Mouse (Mus musculus) forelimb bud, embryonic 11.5 days (tissue): ENCODE results near the gene Rlf.
A peak's percentile ranks its signal among the peaks of the same experiment; 100 is the strongest.

Experiments
- DNase-seq: peaks from one replicate; pipeline ENCODE4 v3.0.0-alpha.2; 2012; ENCODE audit warnings: low read depth, low spot score

Rlf gene

GRCm38 (mm10) chr4:121214793-121215304 is at the start of gene Rlf:
Rlf (minus strand) TSS chr4:121215084.
- peak; percentile 97 for DNase-seq

DNA sequence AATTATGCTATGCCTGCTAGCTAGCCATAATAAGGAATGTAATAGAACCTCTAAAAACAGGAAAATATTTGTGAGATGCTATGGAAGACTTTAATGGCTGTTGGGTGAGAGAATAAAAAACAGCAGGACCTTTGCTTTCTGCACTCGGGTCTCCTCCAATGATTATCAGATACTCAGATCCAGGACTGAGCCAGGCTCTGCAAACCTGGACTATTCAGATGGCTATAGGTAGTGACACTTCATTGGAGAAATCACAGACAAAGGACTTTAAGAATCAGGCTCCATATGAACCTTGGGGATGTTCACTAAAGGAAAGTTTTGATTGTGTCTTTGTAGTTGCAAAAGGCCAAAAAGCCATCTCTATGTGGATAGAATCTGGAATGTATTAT is 26.7 kb upstream of the Rlf start:
- no peak for DNase-seq

DNA sequence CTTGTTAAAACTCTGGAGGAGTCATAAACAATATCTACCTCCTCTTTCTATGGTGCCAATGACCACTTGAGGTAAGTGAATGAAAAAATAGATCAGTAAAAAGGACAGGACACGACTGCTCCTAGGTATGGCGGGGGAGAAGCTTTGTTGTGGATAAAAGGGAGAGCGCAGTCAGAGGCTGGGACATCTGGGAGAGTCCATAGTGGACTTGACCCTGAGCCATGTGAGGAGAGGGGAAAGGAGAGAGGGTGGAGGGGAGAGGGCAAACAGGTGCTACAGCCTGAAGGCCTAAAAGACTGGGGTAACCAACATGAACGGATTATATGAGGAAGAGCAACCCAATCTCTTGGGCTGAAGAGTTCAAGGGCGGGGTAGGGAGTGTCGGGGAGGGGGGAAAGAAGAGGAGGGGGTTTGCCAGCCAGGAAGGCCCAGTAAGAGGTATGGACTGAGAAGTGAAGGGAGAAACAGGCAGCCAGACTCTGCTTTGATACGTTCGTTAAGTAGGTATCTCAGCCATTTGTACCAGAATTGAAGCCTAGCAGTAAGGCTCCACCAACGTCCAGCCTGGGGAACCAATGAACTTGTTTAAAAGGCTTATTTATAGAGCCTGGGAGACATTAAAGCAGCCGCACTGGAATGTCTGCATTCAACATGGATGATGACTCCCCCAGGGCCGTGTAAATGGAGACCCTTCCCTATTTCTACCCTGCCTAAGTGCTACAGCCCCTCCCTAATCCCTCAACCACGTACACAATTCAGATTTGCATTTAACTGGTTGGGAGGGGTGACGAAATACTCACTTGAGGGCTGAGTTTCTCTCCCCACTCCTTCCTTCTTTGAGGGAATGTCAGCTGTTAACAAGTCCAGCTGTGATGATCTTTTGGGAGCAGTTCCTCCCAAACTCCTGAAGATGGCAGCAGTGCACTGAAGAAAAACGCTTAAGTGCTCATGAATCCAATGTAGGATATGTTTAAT is 26.0 kb upstream of the Rlf start:
- peak; percentile 69 for DNase-seq

DNA sequence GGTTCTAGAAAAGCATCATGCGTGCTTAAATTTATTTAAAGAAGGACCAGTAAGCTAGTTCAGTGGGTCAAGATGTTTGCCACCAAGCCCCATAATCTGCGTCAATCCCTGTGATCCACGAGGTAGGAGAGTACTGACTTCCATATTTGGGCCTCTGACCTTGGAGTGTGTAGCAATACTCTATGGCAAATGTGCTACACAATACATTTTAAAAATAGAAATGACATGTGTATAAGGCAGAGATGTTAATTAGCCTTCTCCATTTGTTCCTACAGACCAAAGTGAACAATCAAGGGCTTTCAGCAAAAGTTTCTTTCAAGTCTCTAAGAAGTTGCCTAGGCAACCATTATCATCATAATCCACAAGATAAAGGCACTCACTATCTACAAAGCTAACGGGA is 25.0 kb upstream of the Rlf start:
- DNase-seq, result no peak

DNA sequence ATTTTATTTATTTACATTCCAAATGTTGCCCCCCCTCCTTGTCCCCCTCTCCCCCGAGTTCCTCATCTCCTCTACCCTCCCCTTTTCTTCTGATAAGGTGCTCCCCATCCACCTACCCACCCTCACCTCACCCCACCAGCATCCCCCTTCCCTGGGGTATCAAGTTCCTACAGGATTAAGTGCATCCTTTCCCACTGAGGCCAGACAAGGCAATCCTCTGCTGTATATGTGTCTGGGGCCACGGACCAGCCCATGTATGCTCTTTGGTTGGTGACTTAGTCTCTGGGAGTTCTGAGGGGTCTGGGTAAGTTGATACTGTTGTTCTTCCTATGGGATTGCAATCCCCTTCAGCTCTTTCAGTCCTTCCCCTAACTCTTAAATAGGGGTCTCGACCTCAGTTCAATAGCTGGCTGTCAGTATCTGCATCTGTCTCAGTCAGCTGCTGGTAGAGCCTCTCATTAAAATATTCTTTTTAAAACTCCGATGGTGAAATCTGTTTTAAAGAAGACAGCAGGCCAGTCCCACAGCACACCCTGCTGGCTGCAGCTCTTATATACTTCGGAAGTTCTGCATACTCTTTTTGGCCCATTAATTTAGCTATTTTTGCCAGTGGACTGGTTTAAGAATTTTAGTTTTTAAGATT is 17.0 kb upstream of the Rlf start:
- DNase-seq, result peak; percentile 47

- DNase-seq, result no peak
These were observed 16.2 kb upstream of the Rlf start for GRCm38 (mm10) chr4:121230943-121231614.

DNA sequence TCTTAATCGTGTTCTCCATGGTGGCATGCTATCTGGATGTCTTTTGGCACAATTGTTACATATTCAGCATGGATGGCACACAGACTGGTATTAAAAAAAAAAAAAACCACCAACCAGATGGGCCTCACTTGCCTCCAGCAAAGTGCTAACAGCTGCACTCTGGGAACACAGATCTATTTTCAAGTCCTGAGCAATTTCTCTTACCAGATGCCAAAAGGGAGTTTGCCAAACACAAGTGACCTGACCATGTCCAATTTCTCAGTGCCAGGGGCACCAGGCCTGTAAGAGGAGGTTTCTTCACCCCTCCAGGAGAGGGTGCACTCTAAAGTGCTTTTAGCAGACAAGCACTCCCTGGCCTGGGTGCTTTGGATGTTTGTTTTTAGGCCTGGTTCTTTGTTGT is 12.2 kb upstream of the Rlf start:
- no peak for DNase-seq

DNA sequence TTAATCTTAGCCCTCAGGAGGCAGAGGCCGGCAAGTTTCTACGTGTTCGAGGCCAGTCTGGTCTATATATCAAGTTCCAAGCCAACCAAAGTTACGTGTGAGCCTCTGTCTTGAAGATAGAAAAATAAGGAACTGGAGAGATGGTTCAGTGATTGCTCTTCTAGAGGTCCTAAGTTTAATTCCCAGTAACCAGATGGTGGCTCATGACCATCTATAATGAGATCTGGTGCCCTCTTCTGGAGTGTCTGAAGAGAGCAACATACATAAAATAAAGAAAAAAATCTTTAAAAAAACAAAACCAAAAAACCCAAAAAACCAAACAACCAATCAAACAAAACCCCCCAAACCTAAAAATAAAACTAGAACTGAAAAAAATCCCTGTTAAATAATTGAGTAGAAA is 10.3 kb upstream of the Rlf start:
- DNase-seq, result no peak

GRCm38 (mm10) chr4:121223136-121223535 is 8.3 kb upstream of the Rlf start:
- DNase-seq, result no peak

GRCm38 (mm10) chr4:121216216-121216615 is 1.3 kb upstream of the Rlf start:
- no peak for DNase-seq

GRCm38 (mm10) chr4:121215489-121215888 is 605 bp upstream of the Rlf start:
- DNase-seq, result no peak

- peak; percentile 26 for DNase-seq
These were observed 720 bp downstream of the Rlf start for GRCm38 (mm10) chr4:121213936-121214792.

DNA sequence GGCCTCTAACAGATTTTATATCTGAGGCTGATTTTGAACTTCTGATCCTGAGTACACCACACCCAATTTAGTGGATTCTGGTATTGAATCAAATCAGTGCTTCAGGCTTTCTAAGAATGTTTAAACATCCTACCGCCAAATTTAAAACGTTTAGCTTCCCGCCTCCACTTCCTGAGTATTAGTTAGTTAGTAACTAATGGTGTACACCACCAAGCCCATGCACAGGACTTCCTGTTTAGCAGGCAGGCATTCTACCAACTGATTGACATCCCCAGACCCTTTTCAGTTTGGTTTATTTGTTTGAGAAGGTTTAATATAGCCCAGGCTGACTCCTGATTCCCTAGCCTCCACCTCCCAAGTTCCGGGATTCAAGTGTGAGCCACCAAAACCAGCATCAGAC is 6.0 kb downstream of the Rlf start:
- no peak for DNase-seq

DNA sequence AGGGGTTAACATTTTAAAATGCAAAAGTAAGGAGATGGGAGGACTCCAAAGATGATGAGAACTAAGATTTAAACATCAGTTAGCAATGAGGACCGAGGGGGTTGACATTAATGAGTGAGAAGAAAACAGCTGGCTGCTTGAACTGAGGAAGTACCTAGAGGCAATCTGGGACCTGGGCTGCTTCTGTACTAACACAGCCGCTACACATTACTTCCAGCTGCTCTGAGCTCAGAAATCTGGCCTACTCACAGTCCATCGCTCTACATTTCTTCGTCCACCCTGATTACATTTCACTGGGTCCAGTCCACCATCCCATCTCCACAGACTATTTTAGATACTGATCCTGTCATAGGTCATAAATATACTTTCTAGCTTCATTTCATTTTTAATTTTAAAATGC is 17.0 kb downstream of the Rlf start:
- DNase-seq, result no peak

- no peak for DNase-seq
These were observed 17.9 kb downstream of the Rlf start for GRCm38 (mm10) chr4:121196995-121197394.

- no peak for DNase-seq
These were observed 18.7 kb downstream of the Rlf start for GRCm38 (mm10) chr4:121196205-121196604.

DNA sequence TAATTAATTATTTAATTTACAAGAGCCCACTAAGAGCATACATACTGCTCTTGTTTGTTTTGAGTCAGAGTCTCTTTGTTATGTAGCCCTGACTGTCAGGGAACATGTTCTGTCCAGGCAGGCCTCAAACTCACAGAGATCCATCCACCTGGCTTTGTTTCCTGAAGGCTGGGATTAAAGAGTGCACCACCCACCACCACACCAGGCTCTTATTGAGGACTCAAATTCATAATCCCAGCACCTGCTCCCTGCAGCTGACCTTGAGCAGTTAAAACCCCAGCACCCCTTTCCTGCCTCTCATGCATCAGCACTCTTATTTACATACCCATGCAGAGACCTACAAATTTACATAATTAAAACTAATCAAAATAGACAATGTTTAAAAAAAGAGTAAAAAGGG is 20.1 kb downstream of the Rlf start:
- DNase-seq, result no peak

- DNase-seq, result no peak
These were observed 22.6 kb downstream of the Rlf start for GRCm38 (mm10) chr4:121192306-121192705.

GRCm38 (mm10) chr4:121189341-121189740 is 25.5 kb downstream of the Rlf start:
- DNase-seq, result no peak

DNA sequence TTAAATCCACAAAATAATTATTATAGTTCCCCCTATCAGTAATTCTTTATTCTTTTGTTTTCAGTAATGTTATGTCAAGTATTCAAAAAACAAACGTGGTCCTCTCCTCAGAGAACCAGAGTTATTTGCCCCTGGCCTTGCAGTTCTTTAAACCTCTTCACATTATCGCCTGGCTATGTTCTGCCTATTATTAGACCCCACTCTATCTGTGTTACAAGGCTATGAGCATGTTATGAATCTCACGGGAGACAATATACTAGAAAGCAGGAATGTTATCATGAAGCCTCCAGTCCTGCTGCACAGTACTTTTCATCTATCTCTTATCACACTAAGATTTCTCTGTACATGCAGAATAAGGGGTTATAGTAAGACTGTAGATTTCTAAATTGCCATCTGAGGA is 35.2 kb downstream of the Rlf start:
- no peak for DNase-seq

DNA sequence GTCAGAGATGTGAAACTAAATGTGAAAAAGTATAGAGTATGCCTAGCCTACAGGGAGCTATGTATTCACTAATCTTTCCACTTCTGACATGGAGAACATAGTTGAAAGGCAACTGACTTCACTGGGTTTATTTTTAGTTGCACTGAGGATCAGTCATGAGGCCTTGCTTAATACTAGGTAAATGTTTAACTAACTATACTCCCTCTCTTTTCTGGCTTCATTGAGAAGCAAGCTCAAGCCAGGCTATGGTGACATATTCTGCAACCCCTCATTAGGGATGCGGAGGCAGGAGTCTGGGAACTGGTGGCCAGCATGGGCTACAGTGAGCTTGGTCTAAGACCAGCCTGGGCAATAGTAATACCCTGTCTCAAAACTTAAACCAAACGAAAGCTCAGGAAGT is 47.2 kb downstream of the Rlf start:
- DNase-seq, result no peak
